Mouse (Mus musculus) CH12.LX (cell line): ENCODE results near the gene Phka1. TPM values are rescaled to one million over a fixed set of nuclear protein-coding genes. Genes with fewer than 3 reads are reported as not detected.

Source experiments
- DNase-seq: peaks from one replicate; pipeline ENCODE4 v3.0.0-alpha.2; 2013; ENCODE audit errors: extremely low read depth
- H3K27ac ChIP-seq: 2 replicates; pipeline ENCODE4 v1.5.1; 2012; ENCODE audit warnings: low read depth, mild to moderate bottlenecking, control low read depth, moderate library complexity; ENCODE audit not compliant: insufficient read depth
- H3K27me3 ChIP-seq: replicated peaks from 2 replicates; pipeline ENCODE3; 2012; ENCODE audit warnings: inconsistent platforms
- H3K36me3 ChIP-seq, 2 experiments: replicated peaks in 1 of 2; 2 replicates each; pipeline versions ENCODE3 to v1.6.1; 2012; ENCODE audit warnings: inconsistent platforms in 1 of 2, low read length in 1 of 2, mild to moderate bottlenecking in 1 of 2, mixed read lengths in 1 of 2, moderate library complexity in 1 of 2; ENCODE audit not compliant: control insufficient read depth in 1 of 2, insufficient read depth in 1 of 2
- H3K4me1 ChIP-seq, 2 experiments: 2 replicates each; pipeline ENCODE4 v1.6.1; 2012; ENCODE audit warnings: inconsistent platforms in 1 of 2, moderate library complexity in 1 of 2; ENCODE audit not compliant: insufficient read depth in 2 of 2, control insufficient read depth in 1 of 2
- H3K4me2 ChIP-seq: 2 replicates; pipeline ENCODE4 v1.6.1; 2012; ENCODE audit warnings: low read depth, mild to moderate bottlenecking, control low read depth; ENCODE audit not compliant: poor library complexity, insufficient read depth, severe bottlenecking
- H3K4me3 ChIP-seq, 3 experiments: fragments of 150-350 bp in 1 of 3; sonication (generic) in 1 of 3; replicated peaks in 1 of 3; 2 replicates each; pipeline versions ENCODE3 to v1.5.1; 2011 to 2012; ENCODE audit warnings: low read depth in 2 of 3, low read length in 2 of 3, mild to moderate bottlenecking in 2 of 3, moderate library complexity in 2 of 3, control low read depth in 1 of 3, improper control_type of control experiment in 1 of 3, inconsistent platforms in 1 of 3, mixed read lengths in 1 of 3; ENCODE audit not compliant: poor library complexity in 1 of 3
- H3K79me2 ChIP-seq: replicated peaks from 2 replicates; pipeline ENCODE4 v1.6.1; 2012; ENCODE audit warnings: mild to moderate bottlenecking, moderate library complexity; ENCODE audit not compliant: control insufficient read depth, poor library complexity, insufficient read depth, severe bottlenecking; ENCODE audit errors: extremely low read depth
- H3K9ac ChIP-seq: 2 replicates; pipeline ENCODE4 v1.6.1; 2012; ENCODE audit warnings: low read depth, mild to moderate bottlenecking, control low read depth, moderate library complexity; ENCODE audit not compliant: insufficient read depth
- H3K9me3 ChIP-seq: replicated peaks from 2 replicates; pipeline ENCODE3; 2012; ENCODE audit warnings: low read length, inconsistent platforms, mixed read lengths
- BHLHE40 ChIP-seq: IDR thresholded peaks from 2 replicates; pipeline ENCODE4 v1.6.1; 2011; ENCODE audit warnings: mild to moderate bottlenecking, low read depth, low read length, improper control_type of control experiment
- CHD1 ChIP-seq: IDR thresholded peaks from 2 replicates; pipeline ENCODE4 v1.6.1; 2012; ENCODE audit warnings: low read depth, low read length, improper control_type of control experiment, inconsistent platforms
- CTCF ChIP-seq, 2 experiments: IDR thresholded peaks in 1 of 2; conservative IDR thresholded peaks in 1 of 2; 2 replicates each; pipeline ENCODE4 v1.5.1; 2011 to 2012; ENCODE audit warnings: low read depth in 2 of 2, low read length in 2 of 2, improper control_type of control experiment in 1 of 2, inconsistent platforms in 1 of 2, mild to moderate bottlenecking in 1 of 2, moderate library complexity in 1 of 2
- E2F4 ChIP-seq: IDR thresholded peaks from 2 replicates; pipeline ENCODE4 v1.6.1; 2011; ENCODE audit warnings: low read depth, low read length, improper control_type of control experiment; ENCODE audit not compliant: insufficient replicate concordance
- ETS1 ChIP-seq: conservative IDR thresholded peaks from 2 replicates; pipeline ENCODE4 v1.6.1; 2012; ENCODE audit warnings: low read depth, mild to moderate bottlenecking, inconsistent platforms, low read length, improper control_type of control experiment, moderate library complexity
- JUND ChIP-seq: conservative IDR thresholded peaks from 2 replicates; pipeline ENCODE4 v1.6.1; 2011; ENCODE audit warnings: low read depth, low read length, improper control_type of control experiment
- MAFK ChIP-seq: IDR thresholded peaks from 2 replicates; pipeline ENCODE4 v1.6.1; 2011; ENCODE audit warnings: low read length, improper control_type of control experiment; ENCODE audit not compliant: insufficient replicate concordance
- MAX ChIP-seq: IDR thresholded peaks from 2 replicates; pipeline ENCODE4 v1.6.1; 2011; ENCODE audit warnings: low read length, improper control_type of control experiment
- MEF2A ChIP-seq: IDR thresholded peaks from 2 replicates; pipeline ENCODE4 v1.6.1; 2014; ENCODE audit warnings: low read depth, mild to moderate bottlenecking, inconsistent platforms, low read length, improper control_type of control experiment, borderline replicate concordance
- MXI1 ChIP-seq: IDR thresholded peaks from 2 replicates; pipeline ENCODE4 v1.6.1; 2011; ENCODE audit warnings: mild to moderate bottlenecking, low read depth, low read length, improper control_type of control experiment
- NELFE ChIP-seq: IDR thresholded peaks from 2 replicates; pipeline ENCODE4 v1.6.1; 2011; ENCODE audit warnings: low read depth, low read length, improper control_type of control experiment
- NRF1 ChIP-seq: IDR thresholded peaks from 2 replicates; pipeline ENCODE4 v1.6.1; 2014; ENCODE audit warnings: low read depth, mild to moderate bottlenecking, inconsistent platforms, low read length, improper control_type of control experiment, moderate library complexity
- POLR2AphosphoS2 ChIP-seq: IDR thresholded peaks from 2 replicates; pipeline ENCODE4 v1.6.1; 2011; ENCODE audit warnings: low read depth, low read length, improper control_type of control experiment
- RAD21 ChIP-seq: IDR thresholded peaks from 2 replicates; pipeline ENCODE4 v1.6.1; 2011; ENCODE audit warnings: low read depth, mild to moderate bottlenecking, low read length, improper control_type of control experiment, moderate library complexity
- SIN3A ChIP-seq: IDR thresholded peaks from 2 replicates; pipeline ENCODE4 v1.6.1; 2012; ENCODE audit warnings: low read length, improper control_type of control experiment, inconsistent platforms
- SMC3 ChIP-seq: IDR thresholded peaks from 2 replicates; pipeline ENCODE4 v1.6.1; 2011; ENCODE audit warnings: low read depth, low read length, improper control_type of control experiment
- TCF12 ChIP-seq: IDR thresholded peaks from 2 replicates; pipeline ENCODE4 v1.6.1; 2014; ENCODE audit warnings: low read depth, mild to moderate bottlenecking, inconsistent platforms, low read length, improper control_type of control experiment
- USF1 ChIP-seq: IDR thresholded peaks from 2 replicates; pipeline ENCODE4 v1.6.1; 2014; ENCODE audit warnings: low read depth, mild to moderate bottlenecking, inconsistent platforms, low read length, improper control_type of control experiment
- ZC3H11A ChIP-seq: IDR thresholded peaks from 2 replicates; pipeline ENCODE4 v1.6.1; 2012; ENCODE audit warnings: low read depth, mild to moderate bottlenecking, inconsistent platforms, low read length, improper control_type of control experiment
- ZKSCAN1 ChIP-seq: IDR thresholded peaks from 2 replicates; pipeline ENCODE4 v1.6.1; 2012; ENCODE audit warnings: low read depth, inconsistent platforms, low read length, improper control_type of control experiment, borderline replicate concordance
- ZMIZ1 ChIP-seq: IDR thresholded peaks from 2 replicates; pipeline ENCODE4 v1.6.1; 2012; ENCODE audit warnings: low read depth, mild to moderate bottlenecking, inconsistent platforms, low read length, improper control_type of control experiment
- dilution Hi-C: fragments of 300-500 bp; cut with MboI; formaldehyde crosslinking; loops from 2 replicates; pipeline ENCODE4 v1.14.3; 2020; ENCODE audit warnings: low sequenced_read_pairs; ENCODE audit not compliant: extremely low pct_unique_long_range_greater_than_20kb, extremely low pct_ligation_motif_present
- in situ Hi-C: fragments of 300-500 bp; cut with MboI; formaldehyde crosslinking; loops from 3 replicates; pipeline ENCODE4 v1.14.3; 2019; ENCODE audit warnings: low sequenced_read_pairs, low pct_ligation_motif_present, low pct_unique_long_range_greater_than_20kb, mixed read lengths
- polyA plus RNA-seq: library from polyadenylated mRNA; unstranded; fragments of >175 nt; gene quantifications from 2 replicates; pipeline ENCODE4 v1.2.1, GENCODE M21; 2012; ENCODE audit warnings: low read depth; ENCODE audit not compliant: insufficient read length
- total RNA-seq, 2 experiments: library from RNA; depleted of rRNA; stranded (reverse); fragments of 300-350 nt in 1 of 2; fragments of >200 nt in 1 of 2; gene quantifications; 2 replicates each; pipeline ENCODE4 v1.2.3; 2012 to 2014

The Phka1 gene
- total and polyA plus RNA-seq, 3 experiments: 2.1 to 3.9 (median 2.3) TPM

GRCm38 (mm10) chrX:102485575-102485974 is 158.5 kb downstream of the Phka1 start:
- H3K4me1 ChIP-seq: 0 out of 4 replicates have a peak, but pooled peaks cover 0 to 2% of the 10 kb centered on the region in 2 experiments
- DNase-seq: no peak
- in situ Hi-C loops (no loop called here), dilution Hi-C loops (no loop called here)
- H3K36me3 ChIP-seq: peaks cover 10 to 58% of the 10 kb centered on the region in 2 experiments
- TF ChIP-seq POLR2AphosphoS2: no peak
- TF ChIP-seq E2F4: no peak
- no peak for TF ChIP-seq ETS1
- no peak for TF ChIP-seq CTCF (conservative IDR thresholded peaks at IDR 0.05 in 1 of 2, IDR thresholded peaks at IDR 0.05 in 1 of 2; ENCODE audit: low read depth in 2 of 2, low read length in 2 of 2)
- no peak for TF ChIP-seq RAD21
- TF ChIP-seq SIN3A: no peak
- no peak for TF ChIP-seq NELFE
- no peak for TF ChIP-seq JUND
- no peak for TF ChIP-seq MXI1
- TF ChIP-seq MEF2A: no peak
- TF ChIP-seq ZMIZ1: no peak
- TF ChIP-seq ZKSCAN1: no peak
- no peak for TF ChIP-seq MAX
- no peak for TF ChIP-seq USF1
- no peak for TF ChIP-seq ZC3H11A
- TF ChIP-seq CHD1: no peak
- no peak for TF ChIP-seq NRF1
- no peak for TF ChIP-seq BHLHE40
- no peak for TF ChIP-seq TCF12
- H3K27me3 ChIP-seq: no peaks in the 10 kb centered on the region
- H3K4me3 ChIP-seq: no peak overlapping the region
- H3K27ac ChIP-seq: no peak overlapping the region
- no peaks in the 10 kb centered on the region for H3K79me2 ChIP-seq
- no peaks in the 10 kb centered on the region for H3K9me3 ChIP-seq
- H3K9ac ChIP-seq: no peak overlapping the region
- no peak overlapping the region for H3K4me2 ChIP-seq

GRCm38 (mm10) chrX:102479665-102480064 is 164.4 kb downstream of the Phka1 start:
- Histone ChIP-seq H3K27me3 (no peaks in the 10 kb centered on the region), H3K9me3 (no peaks in the 10 kb centered on the region), H3K79me2 (no peaks in the 10 kb centered on the region), H3K4me1 (0 out of 4 replicates have a peak, but pooled peaks cover 0 to 2% of the 10 kb centered on the region in 2 experiments), H3K9ac (no peak overlapping the region), H3K4me3 (no peak overlapping the region), H3K36me3 (peaks cover 10 to 38% of the 10 kb centered on the region in 2 experiments), H3K4me2 (no peak overlapping the region), H3K27ac (no peak overlapping the region)
- DNase-seq: no peak
- dilution Hi-C loops (no loop called here), in situ Hi-C loops (loop anchor here (5.0 kb wide), 1 partner anchor 242 kb away; no protein-coding TSS in a partner anchor)
- TF ChIP-seq NRF1: no peak
- no peak for TF ChIP-seq MAFK
- no peak for TF ChIP-seq E2F4
- no peak for TF ChIP-seq SMC3
